Mouse (Mus musculus): ENCODE results near the gene Pde4a.
A peak's percentile ranks its signal among the peaks of the same experiment; 100 is the strongest.

Gene Pde4a

DNA sequence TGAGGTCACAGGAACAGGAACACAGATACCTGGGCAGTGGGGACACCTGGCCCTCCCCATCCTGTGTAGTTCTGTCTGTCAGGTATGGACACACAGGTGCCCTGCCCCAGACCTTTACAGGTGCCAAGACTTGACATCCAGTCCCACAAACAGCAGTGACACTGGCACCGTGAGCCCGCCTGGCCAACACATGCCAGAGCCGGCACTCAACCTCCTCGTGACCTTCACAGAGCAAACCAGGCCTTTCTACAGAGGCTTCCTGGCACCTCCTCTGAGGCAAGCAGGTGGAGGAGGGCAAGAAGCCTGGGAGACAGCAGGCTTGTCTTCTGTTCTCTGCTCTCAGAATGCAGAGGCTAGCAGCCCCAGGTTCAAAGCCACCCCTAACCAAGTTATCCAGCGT, 19.9 kb downstream of the Pde4a start:
- no peak for DNase-seq

DNA sequence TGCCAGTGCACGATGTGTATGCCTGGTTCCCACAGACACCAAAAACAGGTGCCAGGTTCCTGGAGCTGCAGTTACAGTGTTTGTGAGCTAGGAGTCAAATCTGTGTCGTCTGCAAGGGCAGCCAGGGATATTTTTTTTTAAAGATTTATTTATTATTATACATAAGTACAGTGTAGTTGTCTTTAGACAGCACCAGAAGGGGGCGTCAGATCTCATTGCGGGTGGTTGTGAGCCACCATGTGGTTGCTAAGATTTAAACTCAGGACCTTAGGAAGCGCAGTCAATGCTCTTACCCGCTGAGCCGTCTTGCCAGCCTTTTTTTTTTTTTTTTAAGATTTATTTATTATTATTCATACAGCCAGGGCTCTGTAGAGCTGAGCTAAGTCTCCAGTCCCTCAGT, 24.4 kb downstream of the Pde4a start:
- DNase-seq, result no peak

DNA sequence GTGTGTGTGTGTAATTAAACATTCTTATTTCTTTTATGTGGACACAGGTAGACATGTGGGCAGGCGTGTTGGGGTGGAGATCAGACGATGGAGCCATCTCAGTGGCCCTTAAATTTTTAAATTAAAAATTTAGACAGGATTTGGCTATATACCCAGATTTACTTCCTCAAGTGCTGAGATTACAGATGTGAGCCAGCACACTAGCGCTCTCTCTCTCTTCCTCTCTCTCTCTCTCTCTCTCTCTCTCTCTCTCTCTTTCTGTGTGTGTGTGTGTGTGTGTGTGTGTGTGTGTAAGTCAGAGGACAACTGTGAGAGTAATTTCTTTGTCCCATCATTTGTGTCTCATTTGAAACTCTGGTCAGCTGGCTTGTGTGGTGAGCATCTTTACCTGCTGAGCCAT, 25.2 kb downstream of the Pde4a start:
- DNase-seq, result no peak

DNA sequence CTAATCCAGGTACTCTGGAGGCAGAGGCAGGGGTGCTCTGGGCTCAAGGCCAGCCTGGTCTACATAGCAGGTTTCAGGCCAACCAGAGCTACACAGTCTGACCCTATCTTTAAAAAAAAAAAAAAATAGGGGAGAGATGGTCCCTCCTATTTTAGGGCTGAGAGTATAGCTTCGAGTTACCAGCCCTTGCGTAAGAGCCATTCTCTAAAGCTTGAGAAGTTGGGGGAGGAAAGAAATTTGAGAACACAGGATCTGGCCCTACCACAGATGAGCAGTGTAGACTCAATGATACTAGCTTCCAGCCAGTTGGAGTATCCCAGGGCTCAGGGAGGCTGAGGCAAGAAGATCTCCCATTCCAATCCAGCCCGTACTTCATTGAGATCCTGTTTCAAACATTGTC, 28.3 kb downstream of the Pde4a start:
- no peak for DNase-seq

DNA sequence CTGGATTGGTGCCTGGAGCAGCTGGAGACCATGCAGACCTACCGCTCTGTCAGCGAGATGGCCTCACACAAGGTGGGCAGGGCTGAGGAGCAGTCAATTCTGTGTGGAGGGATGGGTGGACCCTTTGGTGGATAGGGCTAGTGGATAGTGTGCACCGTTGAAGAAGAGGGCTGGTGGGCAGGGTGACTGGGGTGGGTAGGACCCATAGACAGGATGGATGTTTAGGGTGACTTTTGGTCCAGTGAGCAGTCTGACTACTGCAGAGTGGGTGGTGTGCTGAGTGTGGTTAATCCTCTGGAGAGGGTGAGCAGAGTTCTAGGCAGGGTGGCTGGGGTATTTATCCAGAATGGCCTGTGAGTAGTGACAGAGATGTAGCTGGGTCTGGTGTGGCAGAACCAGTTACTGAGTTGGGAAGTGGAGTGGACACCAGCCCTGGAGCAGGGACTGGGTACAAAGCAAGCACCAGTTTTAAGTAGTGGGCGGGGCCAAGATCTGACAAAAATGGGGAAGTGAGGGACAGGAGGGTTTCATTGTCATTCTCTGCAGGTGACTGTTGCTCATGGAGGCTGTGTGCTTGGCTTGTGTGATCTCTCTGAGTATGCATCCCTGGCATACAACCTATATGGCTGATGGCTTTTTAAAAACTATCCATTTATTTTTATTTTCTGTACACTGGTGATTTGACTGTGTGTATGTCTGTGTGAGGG, 29.4 kb downstream of the Pde4a start:
- peak; percentile 30 for DNase-seq

DNA sequence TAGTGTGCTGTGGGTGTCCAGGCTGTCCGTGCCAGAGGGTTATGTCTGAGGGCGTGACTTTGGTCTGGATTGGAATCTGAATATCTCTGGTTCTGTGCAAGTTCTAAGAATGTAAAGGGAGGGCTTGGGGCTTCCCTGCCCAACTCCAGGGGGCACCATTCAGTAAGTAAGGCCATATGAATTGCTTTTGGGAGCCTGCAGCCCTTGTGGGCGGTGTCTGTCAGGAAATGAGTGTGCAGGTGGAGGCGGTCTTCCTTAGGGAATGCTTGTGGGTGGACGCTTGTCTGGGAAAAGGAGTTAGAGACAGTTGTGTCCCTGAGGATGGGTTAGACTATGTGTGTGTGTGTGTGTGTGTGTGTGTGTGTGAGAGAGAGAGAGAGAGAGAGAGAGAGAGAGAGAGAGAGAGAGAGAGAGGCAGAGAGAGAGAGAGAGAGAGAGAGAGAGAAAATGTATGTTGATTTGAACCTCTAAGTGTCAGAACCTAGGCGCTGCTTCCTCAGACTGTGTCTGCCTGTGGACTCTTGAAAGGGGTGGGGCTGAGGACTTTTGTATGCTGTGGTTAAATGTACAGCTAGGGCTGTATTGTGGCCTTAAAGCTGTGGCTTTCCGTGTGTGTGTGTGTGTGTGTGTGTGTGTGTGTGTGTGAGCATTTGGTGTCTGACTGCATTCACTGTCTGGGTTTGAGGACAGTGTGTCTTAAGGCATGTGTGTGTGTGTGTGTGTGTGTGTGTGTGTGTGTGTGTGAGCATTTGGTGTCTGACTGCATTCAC, 30.4 kb downstream of the Pde4a start:
- DNase-seq, result peak; percentile 33

DNA sequence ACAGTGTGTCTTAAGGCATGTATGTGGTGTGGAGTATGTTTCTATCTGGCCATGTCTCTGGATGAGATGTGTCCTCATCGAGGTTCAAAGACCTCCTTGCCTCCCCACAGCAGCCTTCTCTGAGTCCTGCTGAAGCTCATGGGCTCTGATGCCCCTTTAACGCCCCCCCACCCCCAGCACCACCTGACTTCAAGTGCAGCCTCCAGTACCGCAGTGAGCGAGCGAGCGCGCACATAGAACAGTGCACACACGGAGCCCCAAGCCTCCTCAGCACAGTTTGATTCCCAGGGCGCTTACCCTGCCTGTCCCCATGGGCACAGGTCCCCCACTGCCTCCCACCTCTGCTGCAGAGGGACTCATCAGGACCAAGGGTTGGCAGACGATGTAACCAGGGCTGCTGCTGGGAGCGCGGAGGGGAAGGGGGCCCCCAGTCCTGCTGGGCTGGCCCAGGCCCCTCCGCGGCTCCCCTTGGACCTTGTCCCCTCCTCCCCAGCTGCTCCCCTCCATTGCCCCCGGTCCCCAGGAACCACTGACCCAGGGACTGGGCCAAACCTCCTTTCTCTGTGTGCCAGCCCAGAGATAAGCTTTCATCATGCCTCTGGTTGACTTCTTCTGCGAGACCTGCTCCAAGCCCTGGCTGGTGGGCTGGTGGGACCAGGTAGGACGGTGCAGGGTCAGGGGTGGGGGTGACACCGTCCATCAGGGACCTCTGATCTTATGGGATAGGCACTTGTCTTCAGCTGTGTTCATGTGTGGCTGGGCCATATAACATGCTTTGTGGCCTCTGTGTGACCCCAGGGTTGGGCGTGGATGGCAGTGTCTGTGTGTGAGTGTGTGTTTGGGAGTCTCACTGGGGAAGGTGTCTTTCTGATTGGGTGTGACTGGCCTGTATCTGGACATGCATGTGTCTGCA, 31.3 kb downstream of the Pde4a start:
- peak; percentile 73 for DNase-seq

DNA sequence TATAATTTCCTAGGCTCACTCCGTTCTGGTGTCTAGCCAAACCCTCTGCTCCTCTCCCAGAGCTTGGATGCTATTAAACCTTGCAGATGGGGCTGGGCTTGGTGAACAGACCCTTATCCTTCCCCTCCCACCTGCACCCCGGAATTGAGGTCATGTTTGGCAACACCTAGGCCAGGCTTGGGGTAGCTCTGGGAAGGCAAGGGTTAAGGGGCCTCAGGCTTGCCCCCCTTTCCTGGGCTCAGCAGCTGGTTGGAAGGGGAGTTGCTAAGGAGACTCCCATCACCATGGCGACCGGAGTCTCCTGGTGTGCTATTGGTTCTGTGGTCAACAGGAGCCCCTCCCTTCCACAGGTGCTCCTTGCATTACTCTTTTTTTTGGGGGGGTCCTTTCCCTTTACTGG, 32.5 kb downstream of the Pde4a start:
- peak; percentile 65 for DNase-seq

DNA sequence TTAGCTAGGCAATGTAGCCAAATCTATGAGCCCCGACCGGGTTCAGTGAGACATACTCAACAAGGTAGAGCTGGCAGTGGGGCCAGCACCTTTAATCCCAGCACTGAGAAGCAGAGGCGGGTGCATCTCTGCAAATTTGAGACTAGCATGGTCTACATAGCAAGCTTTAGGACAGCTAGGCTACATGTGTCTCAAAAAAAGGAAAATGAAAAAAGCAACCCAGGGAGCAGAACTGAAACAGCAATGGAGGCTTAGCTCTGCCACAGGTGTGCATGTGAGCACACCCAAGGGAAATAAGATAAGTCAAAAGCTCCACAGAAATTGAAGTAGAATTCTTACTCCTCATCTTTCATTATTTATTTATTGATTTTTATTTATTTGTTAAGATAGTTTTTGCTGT, 33.4 kb downstream of the Pde4a start:
- no peak for DNase-seq

DNA sequence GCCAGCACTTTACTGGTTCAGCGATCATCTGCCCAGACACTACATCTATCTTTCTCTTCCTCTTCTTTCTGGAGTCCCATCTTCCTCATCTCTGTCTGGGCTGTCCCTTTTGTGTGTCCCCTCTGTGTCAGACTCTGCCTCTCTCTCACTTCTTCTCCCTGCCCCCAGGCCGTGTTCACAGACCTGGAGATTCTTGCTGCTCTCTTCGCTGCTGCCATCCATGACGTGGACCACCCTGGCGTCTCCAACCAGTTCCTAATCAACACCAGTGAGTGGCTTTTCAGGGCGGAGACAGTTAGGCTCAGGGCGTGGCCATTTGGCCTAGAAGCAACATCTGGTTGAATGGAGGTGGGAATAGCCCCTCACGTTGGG, 38.6 kb downstream of the Pde4a start:
- DNase-seq, result no peak

DNA sequence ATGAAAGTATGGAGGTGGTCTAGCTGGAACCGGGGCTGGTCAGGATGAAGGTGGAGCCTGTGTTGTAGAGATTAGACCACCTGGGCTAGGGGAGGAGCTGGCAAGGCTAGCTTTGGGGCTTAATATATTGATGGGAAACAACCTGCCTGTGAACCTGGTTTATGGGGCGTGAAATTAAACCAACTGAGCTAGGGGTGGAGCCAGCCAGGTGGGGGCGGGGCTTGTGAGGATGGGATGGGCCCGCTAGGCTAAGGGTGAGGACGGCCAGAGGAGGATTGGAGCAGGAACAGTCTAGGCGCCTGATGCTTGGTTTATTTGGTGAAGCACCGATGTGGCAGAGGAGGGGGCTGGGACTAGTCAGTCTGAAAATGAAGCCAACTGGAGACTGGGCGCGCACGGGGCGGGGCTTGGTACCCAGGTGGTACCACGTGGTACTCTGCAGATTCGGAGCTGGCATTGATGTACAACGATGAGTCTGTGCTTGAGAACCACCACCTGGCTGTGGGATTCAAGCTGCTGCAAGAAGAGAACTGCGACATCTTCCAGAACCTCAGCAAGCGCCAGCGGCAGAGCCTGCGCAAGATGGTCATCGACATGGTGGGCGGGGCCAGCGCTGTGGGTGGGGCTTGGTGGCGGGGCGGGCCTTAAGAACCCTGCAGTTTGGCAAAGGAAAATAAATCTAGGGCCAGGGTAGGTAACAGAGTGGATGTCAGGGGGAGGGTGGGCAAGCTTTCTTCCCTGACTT, 39.2 kb downstream of the Pde4a start:
- DNase-seq, result no peak

DNA sequence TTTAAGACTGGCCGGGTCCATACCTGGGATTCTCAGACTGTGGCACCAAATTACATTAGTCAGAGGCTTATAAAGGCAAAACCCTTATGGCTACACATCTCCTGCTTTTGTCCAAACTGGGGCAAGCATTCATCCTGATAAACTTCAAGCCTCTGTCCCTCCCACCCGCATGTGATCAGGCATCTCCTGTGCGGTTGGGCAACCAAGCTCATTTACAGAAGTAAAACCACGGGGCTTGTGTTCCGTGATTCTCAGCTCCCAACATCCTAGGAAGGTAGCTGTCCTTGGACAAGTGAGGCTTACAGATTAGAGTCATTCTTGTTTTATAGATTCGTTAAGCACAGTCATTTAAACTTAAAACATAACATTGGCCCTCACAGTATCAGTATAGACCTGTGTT, 41.3 kb downstream of the Pde4a start:
- no peak for DNase-seq

DNA sequence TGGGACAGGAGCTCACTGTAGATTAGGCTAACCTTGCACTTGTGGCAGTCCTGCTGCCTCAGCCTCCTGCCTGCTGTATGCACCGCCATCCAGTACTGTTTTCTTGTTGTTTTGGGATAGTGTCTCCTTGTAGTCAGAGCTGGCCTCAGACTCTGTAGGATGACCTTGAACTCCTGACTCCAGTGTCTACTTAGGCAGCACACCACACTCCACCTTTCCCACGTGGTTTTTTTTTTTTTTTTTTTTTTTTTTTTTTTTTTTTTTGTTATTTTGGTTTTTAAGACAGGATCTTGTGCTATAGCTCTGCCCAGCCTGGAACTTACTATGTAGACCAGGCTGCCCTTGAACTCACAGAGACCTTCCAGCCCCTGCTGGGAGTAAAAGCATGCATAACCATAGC, 43.1 kb downstream of the Pde4a start:
- no peak for DNase-seq

DNA sequence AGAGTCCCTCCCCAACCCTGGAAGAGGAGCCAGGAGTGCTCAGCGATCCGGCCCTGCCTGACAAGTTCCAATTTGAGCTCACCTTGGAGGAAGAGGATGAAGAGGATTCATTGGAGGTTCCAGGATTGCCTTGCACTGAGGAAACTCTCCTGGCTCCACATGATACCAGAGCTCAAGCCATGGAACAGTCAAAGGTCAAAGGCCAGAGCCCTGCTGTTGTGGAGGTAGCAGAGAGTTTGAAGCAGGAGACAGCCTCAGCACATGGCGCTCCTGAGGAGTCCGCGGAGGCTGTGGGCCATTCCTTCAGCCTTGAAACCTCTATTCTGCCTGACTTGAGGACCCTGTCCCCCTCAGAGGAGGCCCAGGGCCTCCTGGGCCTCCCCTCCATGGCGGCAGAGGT, 45.3 kb downstream of the Pde4a start:
- no peak for DNase-seq

DNA sequence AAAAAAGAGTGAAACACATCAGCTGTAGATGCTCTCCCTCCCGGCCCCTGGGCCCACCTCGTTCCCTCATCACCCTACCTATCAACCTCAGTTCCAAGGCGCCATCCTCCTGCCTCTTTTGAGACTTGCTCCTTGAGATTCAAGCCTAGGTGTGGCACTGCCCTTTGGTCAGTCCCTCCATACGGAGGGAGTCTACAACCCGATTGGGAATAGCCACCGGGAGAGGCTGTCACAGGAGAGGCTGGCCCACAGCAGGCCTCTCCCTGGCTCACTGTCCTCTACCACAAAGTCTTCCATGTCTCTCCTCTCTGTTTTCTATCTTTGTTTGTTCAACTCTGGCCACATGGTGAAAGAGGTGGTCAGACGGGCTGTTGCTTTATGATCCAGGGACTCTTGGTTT, 46.1 kb downstream of the Pde4a start:
- no peak for DNase-seq

DNA sequence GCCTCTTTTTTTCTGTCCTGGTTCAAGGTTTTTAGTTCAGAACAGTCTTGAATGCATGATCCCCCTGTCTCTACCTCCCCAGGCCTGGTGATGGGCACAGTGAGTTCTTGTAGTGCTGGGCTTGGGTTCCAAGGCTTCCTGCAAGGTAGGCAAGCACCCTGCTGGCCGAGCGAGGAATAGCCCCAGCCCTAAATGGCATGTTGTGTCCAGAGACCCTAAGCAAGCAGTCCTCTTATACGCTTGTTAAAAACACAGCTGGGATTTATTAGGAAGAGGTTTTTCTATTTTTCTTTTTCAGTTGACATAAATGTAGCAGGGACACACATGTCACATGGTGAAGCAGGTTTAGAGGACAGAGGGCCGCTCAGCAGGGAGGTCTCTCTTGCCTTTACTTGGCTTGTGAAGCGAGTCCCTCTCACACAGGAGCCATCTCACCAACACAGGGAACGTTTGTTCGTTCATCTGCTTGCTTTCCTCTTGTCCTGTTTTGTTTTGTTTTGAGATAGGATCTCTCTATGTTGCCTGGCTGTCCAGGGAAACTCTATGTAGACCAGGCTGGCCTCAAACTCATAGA, 48.2 kb downstream of the Pde4a start:
- DNase-seq, result no peak

DNA sequence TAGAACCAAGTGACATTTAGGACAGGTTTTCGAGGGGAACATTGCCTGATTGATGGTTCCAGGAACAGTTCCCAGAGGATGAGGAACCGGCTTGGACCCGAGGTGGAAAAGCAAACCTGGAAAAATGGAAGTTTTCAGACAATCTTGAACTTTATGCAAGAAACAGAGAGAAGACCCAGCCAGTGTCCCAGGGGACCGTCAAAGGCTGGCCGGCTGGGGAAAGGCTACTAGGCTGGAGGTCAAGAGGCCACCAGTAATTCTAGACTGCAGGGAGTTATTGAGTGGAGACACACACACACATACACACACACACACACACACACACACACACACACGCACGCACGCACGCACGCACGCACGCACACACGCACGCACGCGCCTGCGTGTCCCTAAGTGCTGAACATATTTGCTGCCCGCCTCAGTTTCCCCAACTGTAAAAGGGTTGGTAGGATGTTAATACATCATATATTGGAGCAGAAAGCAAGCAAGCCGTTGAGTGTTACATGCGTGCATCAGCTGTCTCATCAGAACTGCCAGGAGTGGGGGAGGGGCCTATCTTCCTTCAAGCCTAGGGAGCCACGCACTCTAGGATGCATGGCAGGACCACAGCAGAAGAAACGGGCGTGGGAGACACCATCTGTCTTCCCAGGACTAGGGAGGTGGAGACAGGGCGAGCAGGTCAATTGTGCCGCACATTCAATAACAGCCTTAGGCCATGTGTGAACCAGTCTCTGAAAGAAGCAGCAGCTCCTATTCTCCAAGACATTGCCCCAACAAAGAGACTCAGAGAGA, 50.7 kb downstream of the Pde4a start:
- DNase-seq, result no peak

DNA sequence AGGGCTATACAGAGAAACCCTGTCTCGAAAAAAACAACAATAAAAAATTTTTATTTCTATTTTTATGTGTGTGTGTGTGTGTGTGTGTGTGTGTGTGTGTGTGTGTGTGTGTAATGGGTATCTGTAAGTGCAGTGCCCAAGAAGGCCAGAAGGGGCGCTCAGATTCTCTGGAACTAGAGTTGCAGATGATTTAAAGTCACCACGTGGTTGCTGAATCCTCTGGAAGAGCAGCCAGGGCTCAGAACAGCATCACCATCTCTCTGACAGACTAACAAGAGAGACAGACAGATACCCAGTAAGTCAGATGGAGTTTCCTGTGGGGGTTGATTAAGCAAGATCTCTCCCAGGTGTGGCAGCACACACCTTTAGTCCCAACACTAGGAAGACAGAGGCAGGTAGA, 54.3 kb downstream of the Pde4a start:
- DNase-seq, result no peak

DNA sequence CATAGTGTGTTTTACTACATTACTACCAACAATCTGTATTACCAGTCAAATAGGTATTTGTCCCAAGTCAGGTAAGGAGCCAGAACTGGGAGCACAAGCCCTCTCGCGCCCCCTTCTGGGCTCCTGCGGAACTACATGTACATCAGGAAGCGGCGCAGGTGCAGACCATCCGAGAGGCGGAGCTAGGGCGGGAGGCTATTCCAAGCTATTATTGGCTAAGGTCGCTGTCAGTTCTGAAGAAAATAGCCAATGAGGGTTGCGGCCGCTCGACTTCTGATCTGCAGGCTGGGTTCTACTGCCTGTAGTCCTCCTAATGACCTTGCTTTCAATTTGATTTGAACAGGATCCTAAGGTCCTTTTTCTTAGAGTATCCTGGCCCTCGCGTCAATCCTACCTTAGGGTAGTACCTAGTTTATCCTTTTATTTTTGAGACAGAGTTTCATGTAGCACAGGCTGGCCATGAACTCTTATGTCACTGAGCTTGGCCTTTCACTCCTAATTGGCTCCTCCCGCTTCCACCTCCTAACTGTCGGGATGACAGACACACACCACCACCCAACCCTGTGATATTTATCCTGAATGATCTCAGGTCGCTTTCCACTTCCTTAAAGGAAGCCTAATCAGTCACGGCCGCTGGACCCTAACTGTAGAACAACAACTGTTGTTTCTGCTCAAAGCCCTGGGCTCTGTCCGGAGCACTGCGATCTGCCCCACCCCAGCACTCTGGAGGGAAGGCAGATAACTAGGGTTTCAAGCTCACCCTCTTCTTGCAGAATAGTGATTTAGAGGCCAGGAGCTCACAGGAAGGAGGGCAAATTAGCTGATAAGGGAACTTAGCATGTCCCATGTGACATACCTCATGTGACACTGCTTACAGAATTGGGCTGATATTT, 55.2 kb downstream of the Pde4a start:
- peak; percentile 97 for DNase-seq

DNA sequence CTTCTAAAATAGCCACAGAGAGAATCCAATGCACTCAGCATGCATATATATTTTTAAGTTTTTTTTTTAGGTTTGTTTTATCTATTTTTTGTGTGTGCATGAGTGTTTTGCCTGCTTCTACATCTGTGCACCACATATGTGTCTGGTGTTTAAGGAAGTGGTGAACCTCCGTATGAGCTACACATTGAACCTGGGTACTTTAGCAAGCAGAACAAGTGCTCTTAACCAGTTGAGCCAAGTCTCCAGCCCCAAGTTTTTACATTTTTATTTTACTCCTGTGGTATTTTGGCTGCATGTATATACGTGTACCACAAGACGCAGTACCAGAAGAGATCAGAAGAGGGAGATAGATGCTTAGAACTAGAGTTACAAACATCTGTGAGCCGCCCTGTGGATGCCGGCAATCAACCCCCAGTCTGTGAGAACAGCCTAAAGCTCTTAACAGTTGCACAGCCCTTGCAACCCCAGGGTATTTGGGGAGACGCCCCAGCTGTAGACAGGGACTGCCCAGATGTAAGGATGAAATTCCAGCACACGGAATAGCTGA, 55.9 kb downstream of the Pde4a start:
- DNase-seq, result no peak

Data from cerebellum, adult 9-11 months (tissue).